Mouse (Mus musculus) CH12.LX (cell line): ENCODE measurements around the gene Grk6. TPM values are rescaled to one million over a fixed set of nuclear protein-coding genes. Genes with fewer than 3 reads are reported as not detected.

Experiments used
- DNase-seq: peaks from one replicate; pipeline ENCODE4 v3.0.0-alpha.2; 2013; ENCODE audit errors: extremely low read depth
- H3K27ac ChIP-seq: 2 replicates; pipeline ENCODE4 v1.5.1; 2012; ENCODE audit warnings: low read depth, mild to moderate bottlenecking, control low read depth, moderate library complexity; ENCODE audit not compliant: insufficient read depth
- H3K27me3 ChIP-seq: replicated peaks from 2 replicates; pipeline ENCODE3; 2012; ENCODE audit warnings: inconsistent platforms
- H3K36me3 ChIP-seq, 2 experiments: replicated peaks in 1 of 2; 2 replicates each; pipeline versions ENCODE3 to v1.6.1; 2012; ENCODE audit warnings: inconsistent platforms in 1 of 2, low read length in 1 of 2, mild to moderate bottlenecking in 1 of 2, mixed read lengths in 1 of 2, moderate library complexity in 1 of 2; ENCODE audit not compliant: control insufficient read depth in 1 of 2, insufficient read depth in 1 of 2
- H3K4me1 ChIP-seq, 2 experiments: 2 replicates each; pipeline ENCODE4 v1.6.1; 2012; ENCODE audit warnings: inconsistent platforms in 1 of 2, moderate library complexity in 1 of 2; ENCODE audit not compliant: insufficient read depth in 2 of 2, control insufficient read depth in 1 of 2
- H3K4me2 ChIP-seq: 2 replicates; pipeline ENCODE4 v1.6.1; 2012; ENCODE audit warnings: low read depth, mild to moderate bottlenecking, control low read depth; ENCODE audit not compliant: poor library complexity, insufficient read depth, severe bottlenecking
- H3K4me3 ChIP-seq, 3 experiments: fragments of 150-350 bp in 1 of 3; sonication (generic) in 1 of 3; replicated peaks in 1 of 3; 2 replicates each; pipeline versions ENCODE3 to v1.5.1; 2011 to 2012; ENCODE audit warnings: low read depth in 2 of 3, low read length in 2 of 3, mild to moderate bottlenecking in 2 of 3, moderate library complexity in 2 of 3, control low read depth in 1 of 3, improper control_type of control experiment in 1 of 3, inconsistent platforms in 1 of 3, mixed read lengths in 1 of 3; ENCODE audit not compliant: poor library complexity in 1 of 3
- H3K79me2 ChIP-seq: replicated peaks from 2 replicates; pipeline ENCODE4 v1.6.1; 2012; ENCODE audit warnings: mild to moderate bottlenecking, moderate library complexity; ENCODE audit not compliant: control insufficient read depth, poor library complexity, insufficient read depth, severe bottlenecking; ENCODE audit errors: extremely low read depth
- H3K9ac ChIP-seq: 2 replicates; pipeline ENCODE4 v1.6.1; 2012; ENCODE audit warnings: low read depth, mild to moderate bottlenecking, control low read depth, moderate library complexity; ENCODE audit not compliant: insufficient read depth
- H3K9me3 ChIP-seq: replicated peaks from 2 replicates; pipeline ENCODE3; 2012; ENCODE audit warnings: low read length, inconsistent platforms, mixed read lengths
- BHLHE40 ChIP-seq: IDR thresholded peaks from 2 replicates; pipeline ENCODE4 v1.6.1; 2011; ENCODE audit warnings: mild to moderate bottlenecking, low read depth, low read length, improper control_type of control experiment
- CHD1 ChIP-seq: IDR thresholded peaks from 2 replicates; pipeline ENCODE4 v1.6.1; 2012; ENCODE audit warnings: low read depth, low read length, improper control_type of control experiment, inconsistent platforms
- CHD2 ChIP-seq: IDR thresholded peaks from 2 replicates; pipeline ENCODE4 v1.6.1; 2011; ENCODE audit warnings: low read length, improper control_type of control experiment
- CTCF ChIP-seq, 2 experiments: IDR thresholded peaks in 1 of 2; conservative IDR thresholded peaks in 1 of 2; 2 replicates each; pipeline ENCODE4 v1.5.1; 2011 to 2012; ENCODE audit warnings: low read depth in 2 of 2, low read length in 2 of 2, improper control_type of control experiment in 1 of 2, inconsistent platforms in 1 of 2, mild to moderate bottlenecking in 1 of 2, moderate library complexity in 1 of 2
- E2F4 ChIP-seq: IDR thresholded peaks from 2 replicates; pipeline ENCODE4 v1.6.1; 2011; ENCODE audit warnings: low read depth, low read length, improper control_type of control experiment; ENCODE audit not compliant: insufficient replicate concordance
- ELF1 ChIP-seq: IDR thresholded peaks from 2 replicates; pipeline ENCODE4 v1.6.1; 2014; ENCODE audit warnings: low read depth, mild to moderate bottlenecking, inconsistent platforms, low read length, improper control_type of control experiment
- EP300 ChIP-seq: IDR thresholded peaks from 2 replicates; pipeline ENCODE4 v1.6.1; 2011; ENCODE audit warnings: low read length, improper control_type of control experiment
- ETS1 ChIP-seq: conservative IDR thresholded peaks from 2 replicates; pipeline ENCODE4 v1.6.1; 2012; ENCODE audit warnings: low read depth, mild to moderate bottlenecking, inconsistent platforms, low read length, improper control_type of control experiment, moderate library complexity
- GABPA ChIP-seq: IDR thresholded peaks from 2 replicates; pipeline ENCODE4 v1.6.1; 2012; ENCODE audit warnings: low read depth, low read length, improper control_type of control experiment, inconsistent platforms; ENCODE audit not compliant: insufficient replicate concordance
- HCFC1 ChIP-seq: IDR thresholded peaks from 2 replicates; pipeline ENCODE4 v1.6.1; 2012; ENCODE audit warnings: low read depth, mild to moderate bottlenecking, inconsistent platforms, low read length, improper control_type of control experiment
- IRF4 ChIP-seq: IDR thresholded peaks from 2 replicates; pipeline ENCODE4 v1.6.1; 2014; ENCODE audit warnings: low read depth, mild to moderate bottlenecking, inconsistent platforms, low read length, improper control_type of control experiment
- JUN ChIP-seq: IDR thresholded peaks from 2 replicates; pipeline ENCODE4 v1.6.1; 2011; ENCODE audit warnings: low read depth, mild to moderate bottlenecking, low read length, improper control_type of control experiment, moderate library complexity; ENCODE audit not compliant: insufficient read depth
- JUND ChIP-seq: conservative IDR thresholded peaks from 2 replicates; pipeline ENCODE4 v1.6.1; 2011; ENCODE audit warnings: low read depth, low read length, improper control_type of control experiment
- KAT2A ChIP-seq: IDR thresholded peaks from 2 replicates; pipeline ENCODE4 v1.6.1; 2012; ENCODE audit warnings: low read length, improper control_type of control experiment, inconsistent platforms; ENCODE audit not compliant: insufficient replicate concordance
- MAFK ChIP-seq: IDR thresholded peaks from 2 replicates; pipeline ENCODE4 v1.6.1; 2011; ENCODE audit warnings: low read length, improper control_type of control experiment; ENCODE audit not compliant: insufficient replicate concordance
- MAX ChIP-seq: IDR thresholded peaks from 2 replicates; pipeline ENCODE4 v1.6.1; 2011; ENCODE audit warnings: low read length, improper control_type of control experiment
- MAZ ChIP-seq: IDR thresholded peaks from 2 replicates; pipeline ENCODE4 v1.6.1; 2012; ENCODE audit warnings: low read depth, mild to moderate bottlenecking, inconsistent platforms, low read length, improper control_type of control experiment, moderate library complexity
- MEF2A ChIP-seq: IDR thresholded peaks from 2 replicates; pipeline ENCODE4 v1.6.1; 2014; ENCODE audit warnings: low read depth, mild to moderate bottlenecking, inconsistent platforms, low read length, improper control_type of control experiment, borderline replicate concordance
- MXI1 ChIP-seq: IDR thresholded peaks from 2 replicates; pipeline ENCODE4 v1.6.1; 2011; ENCODE audit warnings: mild to moderate bottlenecking, low read depth, low read length, improper control_type of control experiment
- MYC ChIP-seq: IDR thresholded peaks from 2 replicates; pipeline ENCODE4 v1.6.1; 2011; ENCODE audit warnings: low read depth, mild to moderate bottlenecking, improper control_type of control experiment, low read length
- NELFE ChIP-seq: IDR thresholded peaks from 2 replicates; pipeline ENCODE4 v1.6.1; 2011; ENCODE audit warnings: low read depth, low read length, improper control_type of control experiment
- NRF1 ChIP-seq: IDR thresholded peaks from 2 replicates; pipeline ENCODE4 v1.6.1; 2014; ENCODE audit warnings: low read depth, mild to moderate bottlenecking, inconsistent platforms, low read length, improper control_type of control experiment, moderate library complexity
- PAX5 ChIP-seq: IDR thresholded peaks from 2 replicates; pipeline ENCODE4 v1.6.1; 2012; ENCODE audit warnings: low read length, inconsistent platforms, mixed read lengths
- POLR2A ChIP-seq: IDR thresholded peaks from 2 replicates; pipeline ENCODE4 v1.6.1; 2011; ENCODE audit warnings: low read depth, mild to moderate bottlenecking, improper control_type of control experiment, low read length
- POLR2AphosphoS2 ChIP-seq: IDR thresholded peaks from 2 replicates; pipeline ENCODE4 v1.6.1; 2011; ENCODE audit warnings: low read depth, low read length, improper control_type of control experiment
- RAD21 ChIP-seq: IDR thresholded peaks from 2 replicates; pipeline ENCODE4 v1.6.1; 2011; ENCODE audit warnings: low read depth, mild to moderate bottlenecking, low read length, improper control_type of control experiment, moderate library complexity
- RCOR1 ChIP-seq: conservative IDR thresholded peaks from 2 replicates; pipeline ENCODE4 v1.6.1; 2012; ENCODE audit warnings: low read depth, mild to moderate bottlenecking, inconsistent platforms, low read length, improper control_type of control experiment
- SIN3A ChIP-seq: IDR thresholded peaks from 2 replicates; pipeline ENCODE4 v1.6.1; 2012; ENCODE audit warnings: low read length, improper control_type of control experiment, inconsistent platforms
- SMC3 ChIP-seq: IDR thresholded peaks from 2 replicates; pipeline ENCODE4 v1.6.1; 2011; ENCODE audit warnings: low read depth, low read length, improper control_type of control experiment
- TBP ChIP-seq: conservative IDR thresholded peaks from 2 replicates; pipeline ENCODE4 v1.6.1; 2011; ENCODE audit warnings: low read depth, low read length, improper control_type of control experiment
- TCF12 ChIP-seq: IDR thresholded peaks from 2 replicates; pipeline ENCODE4 v1.6.1; 2014; ENCODE audit warnings: low read depth, mild to moderate bottlenecking, inconsistent platforms, low read length, improper control_type of control experiment
- UBTF ChIP-seq: IDR thresholded peaks from 2 replicates; pipeline ENCODE4 v1.6.1; 2012; ENCODE audit warnings: low read depth, mild to moderate bottlenecking, inconsistent platforms, low read length, improper control_type of control experiment, moderate library complexity
- USF1 ChIP-seq: IDR thresholded peaks from 2 replicates; pipeline ENCODE4 v1.6.1; 2014; ENCODE audit warnings: low read depth, mild to moderate bottlenecking, inconsistent platforms, low read length, improper control_type of control experiment
- USF2 ChIP-seq: conservative IDR thresholded peaks from 2 replicates; pipeline ENCODE4 v1.6.1; 2011; ENCODE audit warnings: low read depth, low read length, improper control_type of control experiment
- ZC3H11A ChIP-seq: IDR thresholded peaks from 2 replicates; pipeline ENCODE4 v1.6.1; 2012; ENCODE audit warnings: low read depth, mild to moderate bottlenecking, inconsistent platforms, low read length, improper control_type of control experiment
- ZKSCAN1 ChIP-seq: IDR thresholded peaks from 2 replicates; pipeline ENCODE4 v1.6.1; 2012; ENCODE audit warnings: low read depth, inconsistent platforms, low read length, improper control_type of control experiment, borderline replicate concordance
- ZMIZ1 ChIP-seq: IDR thresholded peaks from 2 replicates; pipeline ENCODE4 v1.6.1; 2012; ENCODE audit warnings: low read depth, mild to moderate bottlenecking, inconsistent platforms, low read length, improper control_type of control experiment
- ZNF384 ChIP-seq: IDR thresholded peaks from 2 replicates; pipeline ENCODE4 v1.6.1; 2012; ENCODE audit warnings: low read depth, low read length, improper control_type of control experiment, inconsistent platforms
- dilution Hi-C: fragments of 300-500 bp; cut with MboI; formaldehyde crosslinking; loops from 2 replicates; pipeline ENCODE4 v1.14.3; 2020; ENCODE audit warnings: low sequenced_read_pairs; ENCODE audit not compliant: extremely low pct_unique_long_range_greater_than_20kb, extremely low pct_ligation_motif_present
- in situ Hi-C: fragments of 300-500 bp; cut with MboI; formaldehyde crosslinking; loops from 3 replicates; pipeline ENCODE4 v1.14.3; 2019; ENCODE audit warnings: low sequenced_read_pairs, low pct_ligation_motif_present, low pct_unique_long_range_greater_than_20kb, mixed read lengths
- polyA plus RNA-seq: library from polyadenylated mRNA; unstranded; fragments of >175 nt; gene quantifications from 2 replicates; pipeline ENCODE4 v1.2.1, GENCODE M21; 2012; ENCODE audit warnings: low read depth; ENCODE audit not compliant: insufficient read length
- total RNA-seq, 2 experiments: library from RNA; depleted of rRNA; stranded (reverse); fragments of 300-350 nt in 1 of 2; fragments of >200 nt in 1 of 2; gene quantifications; 2 replicates each; pipeline ENCODE4 v1.2.3; 2012 to 2014

Grk6 gene
- total and polyA plus RNA-seq, 3 experiments = 59.0 to 71.0 (median 60.1) TPM

DNA sequence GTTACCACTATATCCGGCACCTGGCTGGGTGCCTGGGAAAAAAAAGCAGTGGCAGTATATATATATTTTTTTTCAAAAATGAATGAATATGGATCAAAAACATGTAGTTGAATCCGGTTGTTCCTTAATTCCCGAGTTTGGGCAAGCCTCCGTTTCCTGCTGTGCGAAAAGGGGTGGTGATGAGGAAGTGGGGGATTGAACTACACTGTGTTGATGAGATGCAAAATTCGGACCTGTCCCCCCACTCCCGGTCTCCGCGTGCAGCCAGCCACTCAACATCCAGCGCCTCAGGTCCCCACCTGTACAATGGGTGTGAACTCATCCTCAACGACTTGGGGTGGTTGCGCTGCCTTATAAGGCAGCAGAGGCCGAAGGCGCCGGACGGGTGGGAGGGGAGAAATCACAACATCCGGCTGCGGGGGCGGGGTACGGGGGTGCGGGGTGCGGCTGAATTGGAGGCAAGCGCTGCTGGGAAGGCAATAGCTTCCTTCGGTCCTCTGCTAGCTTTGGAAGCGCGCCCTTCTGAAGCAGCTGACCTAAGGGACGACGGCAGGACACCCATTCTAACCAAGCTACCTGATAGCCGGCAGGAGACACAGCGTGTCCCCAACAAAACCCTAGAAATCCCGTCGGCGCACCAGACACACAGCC is 461 bp upstream of the Grk6 start:
- Histone ChIP-seq H3K4me1 (peaks cover 19 to 38% of the 10 kb centered on the region in 2 experiments), H3K9me3 (no peaks in the 10 kb centered on the region), H3K9ac (peak overlapping the region; percentile 59), H3K36me3 (peaks cover 0 to 2% of the 10 kb centered on the region in 2 experiments), H3K27me3 (no peaks in the 10 kb centered on the region), H3K79me2 (peaks cover 34% of the 10 kb centered on the region), H3K27ac (peak overlapping the region; percentile 64), H3K4me3 (peak overlapping the region; percentile 58 to 80 (median 65)), H3K4me2 (peak overlapping the region; percentile 93)
- in situ Hi-C loops = no loop called here
- peak; percentile 75; the same call in 1 of the 2 replicates for TF ChIP-seq ZMIZ1
- 0 out of 2 replicates have a peak, but pooled peaks have one; percentile 35 for TF ChIP-seq RCOR1
- no peak for TF ChIP-seq MAFK
- no peak for TF ChIP-seq EP300
- TF ChIP-seq ZC3H11A = no peak
- peak; percentile 65 for TF ChIP-seq HCFC1
- peak; percentile 96 for TF ChIP-seq SIN3A
- TF ChIP-seq PAX5 = no peak
- TF ChIP-seq POLR2A = peak; percentile 92
- no peak for TF ChIP-seq ZNF384
- no peak for TF ChIP-seq CHD2
- TF ChIP-seq JUND = no peak
- no peak for TF ChIP-seq E2F4
- no peak for TF ChIP-seq USF1
- peak; percentile 90 for TF ChIP-seq NELFE
- 0 out of 2 replicates have a peak, but pooled peaks have one; percentile 19 for TF ChIP-seq MEF2A
- peak; percentile 89 for TF ChIP-seq MAZ
- TF ChIP-seq IRF4 = peak; percentile 27; the same call in 1 of the 2 replicates
- peak; percentile 83; the same call in 1 of the 2 replicates for TF ChIP-seq POLR2AphosphoS2
- TF ChIP-seq CTCF (conservative IDR thresholded peaks at IDR 0.05 in 1 of 2, IDR thresholded peaks at IDR 0.05 in 1 of 2; ENCODE audit: low read depth in 2 of 2, low read length in 2 of 2) = no peak
- TF ChIP-seq MAX = peak; percentile 86
- peak; percentile 44 for TF ChIP-seq BHLHE40
- TF ChIP-seq CHD1 = no peak
- peak; percentile 54; the same call in 1 of the 2 replicates for TF ChIP-seq ELF1
- no peak for TF ChIP-seq USF2
- no peak for TF ChIP-seq UBTF
- 0 out of 2 replicates have a peak, but pooled peaks have one; percentile 51 for TF ChIP-seq KAT2A
- TF ChIP-seq SMC3 = no peak
- no peak for TF ChIP-seq NRF1
- TF ChIP-seq ZKSCAN1 = no peak
- TF ChIP-seq ETS1 = peak; percentile 40; the same call in 1 of the 2 replicates
- TF ChIP-seq GABPA = no peak
- TF ChIP-seq TCF12 = peak; percentile 79; the same call in 1 of the 2 replicates
- peak; percentile 82 for TF ChIP-seq MYC
- peak; percentile 85 for TF ChIP-seq MXI1
- no peak for TF ChIP-seq RAD21
- peak; percentile 81; the same call in 1 of the 2 replicates for TF ChIP-seq TBP
- no peak for TF ChIP-seq JUN
- dilution Hi-C loops = no loop called here
- peak; percentile 91 for DNase-seq
